Mouse (Mus musculus): ENCODE measurements around the gene Opcml. TPM values are rescaled to one million over a fixed set of nuclear protein-coding genes. Genes with fewer than 3 reads are reported as not detected.

Opcml gene
- polyA plus RNA-seq, 1 experiment from 2014 or later: 0.97 TPM

DNA sequence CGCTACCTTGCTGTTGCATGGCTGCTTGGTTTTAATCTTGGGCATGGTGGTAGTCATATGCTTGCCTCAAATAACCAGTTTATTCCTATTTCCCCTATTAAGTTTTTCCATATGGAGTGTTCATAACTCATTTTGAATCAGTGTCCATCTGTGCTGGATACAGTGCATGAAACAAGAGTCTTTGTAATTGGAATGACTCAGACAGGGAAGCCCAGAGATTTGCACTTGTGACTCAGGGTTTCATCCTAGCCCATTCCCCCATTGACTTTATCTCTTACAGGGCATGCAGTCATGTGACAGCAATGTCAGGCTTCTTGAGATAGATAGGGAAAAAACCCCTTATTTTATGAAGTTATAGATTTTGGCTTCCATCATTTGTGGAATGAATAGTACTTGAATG lies 655.3 kb downstream of the Opcml start:
- 87% methylated on average over 1 of the region's 1 CpGs for WGBS
- H3K9me3 ChIP-seq (replicated peaks; ENCODE audit: low read length): no peaks in the 10 kb centered on the region
- H3K4me2 ChIP-seq (ENCODE audit: low read length): no peak overlapping the region
- no peak overlapping the region for H3K4me3 ChIP-seq (replicated peaks; ENCODE audit: low read depth, low read length)
- H3K36me3 ChIP-seq (ENCODE audit: insufficient read depth, low read length): no peaks in the 10 kb centered on the region
- TF ChIP-seq CTCF (IDR thresholded peaks at IDR 0.05; ENCODE audit: low read depth): no peak
- no peak for ATAC-seq (replicated peaks; ENCODE audit: low FRiP score, low read depth)
- no peaks in the 10 kb centered on the region for H3K27me3 ChIP-seq (ENCODE audit: insufficient read depth, low read length)
- no peak overlapping the region for H3K27ac ChIP-seq
- no peak for DNase-seq (ENCODE audit: low spot score)
- H3K9ac ChIP-seq (ENCODE audit: low read depth, low read length): no peak overlapping the region
- H3K4me1 ChIP-seq (replicated peaks; ENCODE audit: insufficient read depth, low read length): no peaks in the 10 kb centered on the region

GRCm38 (mm10) chr9:28446278-28447064 lies 655.9 kb downstream of the Opcml start:
- no peak; the same call in 1 of the 2 replicates for ATAC-seq (replicated peaks; ENCODE audit: low FRiP score, low read depth)
- no peak overlapping the region for H3K4me3 ChIP-seq (replicated peaks; ENCODE audit: low read depth, low read length)
- H3K27me3 ChIP-seq (ENCODE audit: insufficient read depth, low read length): no peaks in the 10 kb centered on the region
- TF ChIP-seq CTCF (IDR thresholded peaks at IDR 0.05; ENCODE audit: low read depth): no peak
- no peaks in the 10 kb centered on the region for H3K36me3 ChIP-seq (ENCODE audit: insufficient read depth, low read length)
- no peak overlapping the region for H3K9ac ChIP-seq (ENCODE audit: low read depth, low read length)
- no peak overlapping the region for H3K4me2 ChIP-seq (ENCODE audit: low read length)
- H3K4me1 ChIP-seq (replicated peaks; ENCODE audit: insufficient read depth, low read length): no peaks in the 10 kb centered on the region
- no peaks in the 10 kb centered on the region for H3K9me3 ChIP-seq (replicated peaks; ENCODE audit: low read length)
- no peak overlapping the region for H3K27ac ChIP-seq
- peak; percentile 24 for DNase-seq (ENCODE audit: low spot score)
- WGBS: 54% methylated on average over 4 of the region's 4 CpGs

DNA sequence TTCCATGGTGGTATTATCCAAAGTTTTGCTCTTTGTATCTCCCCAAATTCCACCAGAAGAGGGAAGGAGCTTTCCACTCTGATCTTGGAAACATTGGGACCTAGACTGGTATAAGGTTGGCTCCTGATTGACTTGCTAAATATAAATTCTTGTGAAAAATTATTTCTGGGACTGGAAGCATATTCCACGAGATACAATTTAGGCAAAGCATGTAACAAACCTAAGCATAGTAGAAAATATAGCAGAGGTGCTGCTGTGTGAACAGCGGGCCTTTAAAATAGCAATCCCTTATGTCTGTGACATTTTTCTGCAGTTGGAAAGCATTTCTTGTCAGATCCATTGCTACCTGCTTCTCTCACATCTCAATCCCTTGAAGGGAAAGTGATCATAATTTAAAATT lies 661.9 kb downstream of the Opcml start:
- no peak overlapping the region for H3K27ac ChIP-seq
- no peaks in the 10 kb centered on the region for H3K9me3 ChIP-seq (replicated peaks; ENCODE audit: low read length)
- no peak overlapping the region for H3K9ac ChIP-seq (ENCODE audit: low read depth, low read length)
- 81% methylated on average over 2 of the region's 2 CpGs for WGBS
- no peak for TF ChIP-seq CTCF (IDR thresholded peaks at IDR 0.05; ENCODE audit: low read depth)
- no peaks in the 10 kb centered on the region for H3K27me3 ChIP-seq (ENCODE audit: insufficient read depth, low read length)
- no peaks in the 10 kb centered on the region for H3K4me1 ChIP-seq (replicated peaks; ENCODE audit: insufficient read depth, low read length)
- H3K36me3 ChIP-seq (ENCODE audit: insufficient read depth, low read length): no peaks in the 10 kb centered on the region
- H3K4me3 ChIP-seq (replicated peaks; ENCODE audit: low read depth, low read length): no peak overlapping the region
- no peak overlapping the region for H3K4me2 ChIP-seq (ENCODE audit: low read length)
- ATAC-seq (replicated peaks; ENCODE audit: low FRiP score, low read depth): no peak
- no peak for DNase-seq (ENCODE audit: low spot score)

DNA sequence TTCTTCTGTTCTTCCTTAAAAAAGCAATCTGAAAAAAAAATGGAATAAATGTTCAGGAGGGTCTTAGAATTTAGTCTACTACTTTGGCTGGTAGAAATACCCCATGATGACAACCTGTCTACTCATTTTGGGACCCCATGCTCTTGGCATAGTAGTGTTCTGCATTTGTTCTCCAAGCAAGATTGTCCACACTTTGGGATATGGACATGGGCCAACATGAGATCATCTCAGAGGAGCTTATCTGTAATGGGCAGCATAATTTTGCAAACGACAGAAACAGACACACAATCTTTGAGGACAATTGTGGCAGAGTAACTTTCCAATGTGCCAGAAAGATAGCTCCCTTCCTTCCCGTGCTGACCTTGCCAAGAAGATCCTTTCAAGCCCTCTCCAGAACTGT lies 662.5 kb downstream of the Opcml start:
- H3K9me3 ChIP-seq (replicated peaks; ENCODE audit: low read length): no peaks in the 10 kb centered on the region
- no peak for TF ChIP-seq CTCF (IDR thresholded peaks at IDR 0.05; ENCODE audit: low read depth)
- no peaks in the 10 kb centered on the region for H3K36me3 ChIP-seq (ENCODE audit: insufficient read depth, low read length)
- H3K4me3 ChIP-seq (replicated peaks; ENCODE audit: low read depth, low read length): no peak overlapping the region
- WGBS: 83% methylated on average over 2 of the region's 2 CpGs
- ATAC-seq (replicated peaks; ENCODE audit: low FRiP score, low read depth): no peak
- no peaks in the 10 kb centered on the region for H3K4me1 ChIP-seq (replicated peaks; ENCODE audit: insufficient read depth, low read length)
- H3K27me3 ChIP-seq (ENCODE audit: insufficient read depth, low read length): no peaks in the 10 kb centered on the region
- H3K27ac ChIP-seq: no peak overlapping the region
- no peak for DNase-seq (ENCODE audit: low spot score)
- H3K4me2 ChIP-seq (ENCODE audit: low read length): no peak overlapping the region
- no peak overlapping the region for H3K9ac ChIP-seq (ENCODE audit: low read depth, low read length)

GRCm38 (mm10) chr9:28457982-28458770 lies 667.6 kb downstream of the Opcml start:
- Histone ChIP-seq H3K4me1 (replicated peaks; ENCODE audit: insufficient read depth, low read length) (no peaks in the 10 kb centered on the region), H3K4me3 (replicated peaks; ENCODE audit: low read depth, low read length) (no peak overlapping the region), H3K9me3 (replicated peaks; ENCODE audit: low read length) (no peaks in the 10 kb centered on the region), H3K9ac (ENCODE audit: low read depth, low read length) (no peak overlapping the region), H3K4me2 (ENCODE audit: low read length) (no peak overlapping the region), H3K27me3 (ENCODE audit: insufficient read depth, low read length) (no peaks in the 10 kb centered on the region), H3K36me3 (ENCODE audit: insufficient read depth, low read length) (no peaks in the 10 kb centered on the region), H3K27ac (no peak overlapping the region)
- 75% methylated on average over 7 of the region's 7 CpGs for WGBS
- TF ChIP-seq CTCF (IDR thresholded peaks at IDR 0.05; ENCODE audit: low read depth): no peak
- no peak for ATAC-seq (replicated peaks; ENCODE audit: low FRiP score, low read depth)
- no peak for DNase-seq (ENCODE audit: low spot score)

DNA sequence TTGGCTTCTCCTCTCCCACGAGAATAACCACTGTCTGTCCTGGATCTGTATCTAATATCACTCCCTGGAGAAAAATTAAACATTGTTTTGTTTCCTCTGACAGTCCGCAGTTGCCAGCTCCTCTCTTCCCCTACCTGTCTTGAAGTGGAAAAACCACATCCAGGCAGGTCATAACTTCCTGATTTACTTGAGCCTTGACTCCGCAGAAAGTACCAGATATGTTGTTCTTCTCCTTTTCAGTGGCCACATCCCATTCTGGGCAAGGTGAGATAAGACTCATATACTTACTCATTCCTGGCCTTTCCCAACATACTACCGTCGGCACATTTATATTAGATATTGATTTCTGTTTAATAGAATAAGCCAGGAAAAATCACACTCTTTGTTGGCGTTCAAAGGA lies 673.0 kb downstream of the Opcml start:
- no peak overlapping the region for H3K4me3 ChIP-seq (replicated peaks; ENCODE audit: low read depth, low read length)
- 72% methylated on average over 6 of the region's 6 CpGs for WGBS

More for the DNA sequence above, 673.0 kb downstream of the Opcml start:
- Histone ChIP-seq H3K27ac (no peak overlapping the region), H3K27me3 (ENCODE audit: insufficient read depth, low read length) (no peaks in the 10 kb centered on the region), H3K9ac (ENCODE audit: low read depth, low read length) (no peak overlapping the region), H3K36me3 (ENCODE audit: insufficient read depth, low read length) (no peaks in the 10 kb centered on the region), H3K4me1 (replicated peaks; ENCODE audit: insufficient read depth, low read length) (no peaks in the 10 kb centered on the region), H3K4me2 (ENCODE audit: low read length) (no peak overlapping the region), H3K9me3 (replicated peaks; ENCODE audit: low read length) (no peaks in the 10 kb centered on the region)
- no peak for TF ChIP-seq CTCF (IDR thresholded peaks at IDR 0.05; ENCODE audit: low read depth)
- no peak for DNase-seq (ENCODE audit: low spot score)
- ATAC-seq (replicated peaks; ENCODE audit: low FRiP score, low read depth): no peak

Measured in kidney, postnatal 0 days (tissue).